Mouse (Mus musculus) MEL (cell line): ENCODE data around the gene Dars. TPM values are rescaled to one million over a fixed set of nuclear protein-coding genes. Genes with fewer than 3 reads are reported as not detected.
A peak's percentile ranks its signal among the peaks of the same experiment; 100 is the strongest.

ENCODE experiments used
- DNase-seq: peaks from one replicate; pipeline ENCODE4 v3.0.0; 2011; ENCODE audit warnings: low read depth, low spot score
- H3K27ac ChIP-seq: 2 replicates; pipeline ENCODE4 v1.5.1; 2012; ENCODE audit warnings: low read depth, mild to moderate bottlenecking, control low read depth, low read length, moderate library complexity; ENCODE audit not compliant: control insufficient read depth
- H3K27me3 ChIP-seq, 2 experiments: fragments of 150-350 bp in 1 of 2; sonication (generic) in 1 of 2; 2 replicates each; pipeline ENCODE4 v1.6.1; 2012; ENCODE audit warnings: low read length in 2 of 2, mild to moderate bottlenecking in 2 of 2, improper control_type of control experiment in 1 of 2, moderate library complexity in 1 of 2; ENCODE audit not compliant: insufficient read depth in 2 of 2, control insufficient read depth in 1 of 2
- H3K36me3 ChIP-seq, 2 experiments: 2 replicates each; pipeline ENCODE4 v1.6.1; 2012 to 2014; ENCODE audit warnings: low read length in 2 of 2, improper control_type of control experiment in 1 of 2, inconsistent platforms in 1 of 2, mild to moderate bottlenecking in 1 of 2; ENCODE audit not compliant: insufficient read depth in 2 of 2, control insufficient read depth in 1 of 2
- H3K4me1 ChIP-seq, 2 experiments: fragments of 150-350 bp in 1 of 2; sonication (generic) in 1 of 2; 2 replicates each; pipeline ENCODE4 v1.6.1; 2012; ENCODE audit warnings: low read length in 2 of 2, improper control_type of control experiment in 1 of 2, mild to moderate bottlenecking in 1 of 2; ENCODE audit not compliant: insufficient read depth in 2 of 2, control insufficient read depth in 1 of 2
- H3K4me3 ChIP-seq, 2 experiments: fragments of 150-350 bp in 1 of 2; sonication (generic) in 1 of 2; 2 replicates each; pipeline ENCODE4 v1.5.1; 2012; ENCODE audit warnings: low read depth in 2 of 2, low read length in 2 of 2, mild to moderate bottlenecking in 2 of 2, moderate library complexity in 2 of 2, control low read depth in 1 of 2, improper control_type of control experiment in 1 of 2; ENCODE audit not compliant: control insufficient read depth in 1 of 2, insufficient read depth in 1 of 2
- H3K79me2 ChIP-seq: 2 replicates; pipeline ENCODE4 v1.6.1; 2012; ENCODE audit warnings: mild to moderate bottlenecking, low read length, moderate library complexity; ENCODE audit not compliant: control insufficient read depth, poor library complexity, insufficient read depth
- H3K9ac ChIP-seq: 2 replicates; pipeline ENCODE4 v1.6.1; 2012; ENCODE audit warnings: low read depth, mild to moderate bottlenecking, control low read depth, low read length, moderate library complexity; ENCODE audit not compliant: control insufficient read depth, poor library complexity, severe bottlenecking
- H3K9me3 ChIP-seq: fragments of 150-350 bp; sonication (generic); replicated peaks from 2 replicates; pipeline ENCODE4 v1.6.1; 2012; ENCODE audit warnings: mild to moderate bottlenecking, low read length, improper control_type of control experiment, moderate library complexity; ENCODE audit not compliant: insufficient read depth
- CHD1 ChIP-seq: IDR thresholded peaks from 2 replicates; pipeline ENCODE4 v1.6.1; 2012; ENCODE audit warnings: low read depth, mild to moderate bottlenecking, inconsistent platforms, low read length, improper control_type of control experiment
- CHD2 ChIP-seq: IDR thresholded peaks from 2 replicates; pipeline ENCODE4 v1.6.1; 2011; ENCODE audit warnings: low read length, improper control_type of control experiment
- CTCF ChIP-seq, 3 experiments: IDR thresholded peaks in 2 of 3; conservative IDR thresholded peaks in 1 of 3; 2 replicates each; pipeline ENCODE4 v1.5.1; 2011 to 2012; ENCODE audit warnings: low read length in 3 of 3, low read depth in 2 of 3, mild to moderate bottlenecking in 2 of 3, improper control_type of control experiment in 1 of 3, inconsistent platforms in 1 of 3, mixed read lengths in 1 of 3, moderate library complexity in 1 of 3; ENCODE audit not compliant: control insufficient read depth in 1 of 3, insufficient read depth in 1 of 3, poor library complexity in 1 of 3, severe bottlenecking in 1 of 3
- EP300 ChIP-seq, 2 experiments: IDR thresholded peaks; 2 replicates each; pipeline ENCODE4 v1.6.1; 2011; ENCODE audit warnings: improper control_type of control experiment in 2 of 2, low read length in 2 of 2, low read depth in 1 of 2, mild to moderate bottlenecking in 1 of 2
- ETS1 ChIP-seq: IDR thresholded peaks from 2 replicates; pipeline ENCODE4 v1.6.1; 2012; ENCODE audit warnings: low read depth, mild to moderate bottlenecking, inconsistent platforms, low read length, improper control_type of control experiment, moderate library complexity
- GABPA ChIP-seq: IDR thresholded peaks from 2 replicates; pipeline ENCODE4 v1.6.1; 2012; ENCODE audit warnings: low read depth, mild to moderate bottlenecking, inconsistent platforms, low read length, improper control_type of control experiment, moderate library complexity
- HCFC1 ChIP-seq: IDR thresholded peaks from 2 replicates; pipeline ENCODE4 v1.6.1; 2012; ENCODE audit warnings: low read depth, mild to moderate bottlenecking, inconsistent platforms, low read length, improper control_type of control experiment, moderate library complexity
- JUND ChIP-seq: IDR thresholded peaks from 2 replicates; pipeline ENCODE4 v1.6.1; 2011; ENCODE audit warnings: low read depth, mild to moderate bottlenecking, improper control_type of control experiment, low read length
- KAT2A ChIP-seq: conservative IDR thresholded peaks from 2 replicates; pipeline ENCODE4 v1.6.1; 2012; ENCODE audit warnings: low read depth, low read length, improper control_type of control experiment, inconsistent platforms
- MAFK ChIP-seq: IDR thresholded peaks from 2 replicates; pipeline ENCODE4 v1.6.1; 2011; ENCODE audit warnings: low read depth, mild to moderate bottlenecking, low read length, improper control_type of control experiment, borderline replicate concordance
- MAX ChIP-seq: IDR thresholded peaks from 2 replicates; pipeline ENCODE4 v1.6.1; 2011; ENCODE audit warnings: low read length, improper control_type of control experiment
- MAZ ChIP-seq: IDR thresholded peaks from 2 replicates; pipeline ENCODE4 v1.6.1; 2012; ENCODE audit warnings: low read depth, mild to moderate bottlenecking, inconsistent platforms, low read length, improper control_type of control experiment
- MYC ChIP-seq: IDR thresholded peaks from 2 replicates; pipeline ENCODE4 v1.6.1; 2011; ENCODE audit warnings: low read depth, mild to moderate bottlenecking, low read length, improper control_type of control experiment, moderate library complexity
- NELFE ChIP-seq: IDR thresholded peaks from 2 replicates; pipeline ENCODE4 v1.6.1; 2011; ENCODE audit warnings: low read depth, low read length, improper control_type of control experiment
- NRF1 ChIP-seq: IDR thresholded peaks from 2 replicates; pipeline ENCODE4 v1.6.1; 2014; ENCODE audit warnings: low read depth, mild to moderate bottlenecking, inconsistent platforms, low read length, improper control_type of control experiment, moderate library complexity; ENCODE audit not compliant: poor library complexity, insufficient read depth, severe bottlenecking
- POLR2A ChIP-seq, 2 experiments: IDR thresholded peaks; 2 replicates each; pipeline ENCODE4 v1.6.1; 2011 to 2012; ENCODE audit warnings: low read length in 2 of 2, mild to moderate bottlenecking in 2 of 2, control low read depth in 1 of 2, improper control_type of control experiment in 1 of 2, low read depth in 1 of 2, moderate library complexity in 1 of 2; ENCODE audit not compliant: control insufficient read depth in 1 of 2, insufficient read depth in 1 of 2, poor library complexity in 1 of 2
- POLR2AphosphoS2 ChIP-seq: IDR thresholded peaks from 2 replicates; pipeline ENCODE4 v1.6.1; 2011; ENCODE audit warnings: low read length, improper control_type of control experiment
- RAD21 ChIP-seq: IDR thresholded peaks from 2 replicates; pipeline ENCODE4 v1.6.1; 2011; ENCODE audit warnings: mild to moderate bottlenecking, low read depth, low read length, improper control_type of control experiment
- RCOR1 ChIP-seq: IDR thresholded peaks from 2 replicates; pipeline ENCODE4 v1.6.1; 2012; ENCODE audit warnings: low read depth, mild to moderate bottlenecking, inconsistent platforms, low read length, improper control_type of control experiment
- SIN3A ChIP-seq: IDR thresholded peaks from 2 replicates; pipeline ENCODE4 v1.6.1; 2012; ENCODE audit warnings: low read length, improper control_type of control experiment, inconsistent platforms
- TBP ChIP-seq: IDR thresholded peaks from 2 replicates; pipeline ENCODE4 v1.8.0; 2011; ENCODE audit warnings: low read depth, low read length, improper control_type of control experiment
- TCF12 ChIP-seq: IDR thresholded peaks from 2 replicates; pipeline ENCODE4 v1.6.1; 2014; ENCODE audit warnings: low read depth, mild to moderate bottlenecking, inconsistent platforms, low read length, improper control_type of control experiment, moderate library complexity
- USF1 ChIP-seq: IDR thresholded peaks from 2 replicates; pipeline ENCODE4 v1.6.1; 2014; ENCODE audit warnings: low read depth, mild to moderate bottlenecking, inconsistent platforms, low read length, improper control_type of control experiment, moderate library complexity
- USF2 ChIP-seq, 2 experiments: IDR thresholded peaks; 2 replicates each; pipeline ENCODE4 v1.6.1; 2011 to 2012; ENCODE audit warnings: improper control_type of control experiment in 2 of 2, low read length in 2 of 2, borderline replicate concordance in 1 of 2, inconsistent platforms in 1 of 2, low read depth in 1 of 2, mild to moderate bottlenecking in 1 of 2; ENCODE audit not compliant: insufficient read depth in 1 of 2
- ZC3H11A ChIP-seq: IDR thresholded peaks from 2 replicates; pipeline ENCODE4 v1.6.1; 2012; ENCODE audit warnings: low read depth, mild to moderate bottlenecking, inconsistent platforms, low read length, improper control_type of control experiment
- ZMIZ1 ChIP-seq: IDR thresholded peaks from 2 replicates; pipeline ENCODE4 v1.6.1; 2012; ENCODE audit warnings: low read depth, mild to moderate bottlenecking, inconsistent platforms, low read length, improper control_type of control experiment, moderate library complexity
- ZNF384 ChIP-seq: IDR thresholded peaks from 2 replicates; pipeline ENCODE4 v1.6.1; 2012; ENCODE audit warnings: low read depth, mild to moderate bottlenecking, inconsistent platforms, low read length, improper control_type of control experiment
- polyA plus RNA-seq, 2 experiments: library from polyadenylated mRNA; stranded (reverse) in 1 of 2; unstranded in 1 of 2; fragments of >175 nt in 1 of 2; fragments of >200 nt in 1 of 2; gene quantifications; 2 replicates each; pipeline versions ENCODE4 v1.2.1 to v1.2.4; 2012; ENCODE audit warnings: low replicate concordance in 2 of 2, low read depth in 1 of 2; ENCODE audit not compliant: insufficient read length in 2 of 2, insufficient read depth in 1 of 2, missing spikeins in 1 of 2
- total RNA-seq: library from RNA; depleted of rRNA; stranded (reverse); fragments of 300-350 nt; gene quantifications from 2 replicates; pipeline ENCODE4 v1.2.3, GENCODE M21; 2012

Dars gene
- total and polyA plus RNA-seq, 3 experiments: 95.2 to 104 TPM; not detected in 1

DNA sequence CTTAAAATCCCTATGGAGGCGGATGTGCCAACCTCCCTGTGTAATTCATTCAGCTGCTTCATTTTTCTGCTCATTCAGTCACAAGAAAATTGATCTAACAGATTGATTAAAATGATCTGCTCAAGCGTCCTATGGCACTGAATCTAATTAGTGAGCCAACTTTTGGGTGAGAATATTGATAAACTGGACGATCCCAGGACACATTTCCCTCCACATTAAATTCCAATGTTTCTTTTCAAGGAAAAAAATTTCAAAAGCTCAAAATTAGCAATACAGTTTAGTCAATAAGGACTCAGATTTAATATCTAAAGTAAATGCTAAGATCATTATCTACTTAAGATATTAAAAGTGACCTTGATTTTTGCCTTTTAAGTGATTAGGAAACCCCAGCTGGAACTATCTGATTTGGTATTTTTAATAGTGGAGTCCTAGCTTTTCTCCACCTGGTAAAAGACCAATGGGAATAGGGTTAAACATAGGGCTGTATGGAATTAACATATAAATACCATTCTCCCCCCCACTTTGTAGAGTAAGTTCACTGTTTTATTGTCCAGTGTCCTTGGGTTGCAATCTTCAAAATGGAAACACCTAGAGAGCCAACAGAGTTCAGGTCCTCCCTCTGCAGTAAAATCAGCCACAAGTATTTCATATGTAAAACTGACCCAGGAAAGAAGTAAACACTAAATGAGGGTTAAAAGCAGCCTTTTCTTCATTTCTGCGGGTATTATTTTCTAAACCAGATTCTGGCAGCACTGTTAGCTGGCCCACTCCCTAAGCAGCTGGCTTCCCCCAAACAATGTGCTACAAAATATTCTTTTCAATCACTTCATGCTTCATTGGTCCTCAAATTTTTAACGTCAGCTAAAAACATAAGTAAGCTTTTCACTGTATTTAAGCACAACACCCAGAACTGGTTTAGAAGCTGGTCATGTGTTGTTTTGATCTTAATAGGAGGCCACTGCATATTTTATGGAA lies 16.9 kb downstream of the Dars start:
- TF ChIP-seq GABPA (no peak), EP300 (IDR thresholded peaks at IDR 0.05; ENCODE audit: low read depth in 1 of 2, low read length in 2 of 2) (no peak), USF1 (no peak), JUND (no peak), ZMIZ1 (no peak), POLR2AphosphoS2 (no peak), TBP (no peak), TCF12 (no peak), ZC3H11A (no peak), POLR2A (IDR thresholded peaks at IDR 0.05; ENCODE audit: control insufficient read depth in 1 of 2, insufficient read depth in 1 of 2, low read depth in 1 of 2, low read length in 2 of 2, poor library complexity in 1 of 2) (no peak), CTCF (IDR thresholded peaks at IDR 0.05 in 2 of 3, conservative IDR thresholded peaks at IDR 0.05 in 1 of 3; ENCODE audit: control insufficient read depth in 1 of 3, insufficient read depth in 1 of 3, low read depth in 2 of 3, low read length in 3 of 3, poor library complexity in 1 of 3, severe bottlenecking in 1 of 3) (no peak), MAX (no peak), MAFK (no peak), NRF1 (no peak), RCOR1 (no peak), MYC (no peak), NELFE (no peak)
- Histone ChIP-seq H3K27me3 (no peaks in the 10 kb centered on the region), H3K9ac (no peak overlapping the region), H3K36me3 (peaks cover 18 to 44% of the 10 kb centered on the region in 2 experiments), H3K4me1 (peaks cover 0 to 3% of the 10 kb centered on the region in 2 experiments; a peak in 1 of 4 replicates), H3K4me3 (no peak overlapping the region), H3K27ac (no peak overlapping the region), H3K9me3 (no peaks in the 10 kb centered on the region), H3K79me2 (no peaks in the 10 kb centered on the region)
- DNase-seq: no peak

DNA sequence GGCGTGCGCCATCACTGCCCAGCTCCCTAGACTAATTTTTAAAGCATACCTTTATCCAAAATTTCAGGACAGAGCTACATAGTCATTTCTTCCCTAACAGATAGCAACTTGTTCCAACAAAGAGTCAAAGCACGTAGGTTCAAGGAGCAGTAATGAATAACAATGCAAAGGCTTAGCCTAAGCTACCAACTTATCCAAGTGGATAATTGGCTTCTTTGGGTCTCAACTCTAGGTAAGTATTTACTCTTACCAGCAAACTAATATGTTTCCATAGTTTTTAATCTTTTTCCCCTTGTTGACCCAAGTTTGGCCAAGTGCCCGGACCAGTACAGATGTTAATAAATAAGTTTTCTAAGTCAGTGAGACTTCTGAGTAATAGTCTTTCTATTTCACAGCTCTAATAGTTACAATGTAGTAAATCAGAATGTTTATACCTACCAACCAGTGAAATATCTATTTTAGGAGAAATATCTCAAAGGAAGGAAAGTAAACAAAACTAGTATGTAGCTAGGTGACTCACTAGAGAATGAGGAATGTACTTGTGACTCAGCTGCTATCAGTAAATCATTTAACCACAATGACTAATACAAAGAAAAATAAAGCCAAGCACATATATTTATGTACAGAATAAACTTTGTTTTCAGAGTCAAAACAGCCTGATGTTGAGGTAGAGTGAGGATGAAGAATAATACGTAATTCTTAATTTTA lies 18.3 kb downstream of the Dars start:
- H3K4me3 ChIP-seq: no peak overlapping the region
- TF ChIP-seq SIN3A (peak; percentile 52), MAZ (no peak), ZC3H11A (no peak), MYC (no peak), CHD1 (no peak), USF1 (no peak), CHD2 (no peak), KAT2A (no peak), ETS1 (peak; percentile 87), JUND (peak; percentile 86; the same call in 1 of the 2 replicates), EP300 (IDR thresholded peaks at IDR 0.05; ENCODE audit: low read depth in 1 of 2, low read length in 2 of 2) (peak; percentile 58 to 90), RCOR1 (peak; percentile 71), TBP (no peak), MAFK (no peak), RAD21 (no peak), CTCF (IDR thresholded peaks at IDR 0.05 in 2 of 3, conservative IDR thresholded peaks at IDR 0.05 in 1 of 3; ENCODE audit: control insufficient read depth in 1 of 3, insufficient read depth in 1 of 3, low read depth in 2 of 3, low read length in 3 of 3, poor library complexity in 1 of 3, severe bottlenecking in 1 of 3) (no peak), GABPA (no peak), HCFC1 (no peak), USF2 (IDR thresholded peaks at IDR 0.05; ENCODE audit: borderline replicate concordance in 1 of 2, insufficient read depth in 1 of 2, low read depth in 1 of 2, low read length in 2 of 2) (no peak), NELFE (no peak), ZNF384 (no peak)

More for the DNA sequence above, 18.3 kb downstream of the Dars start:
- no peaks in the 10 kb centered on the region for H3K79me2 ChIP-seq
- no peaks in the 10 kb centered on the region for H3K9me3 ChIP-seq
- H3K27me3 ChIP-seq: no peaks in the 10 kb centered on the region
- H3K27ac ChIP-seq: no peak overlapping the region
- H3K4me1 ChIP-seq: peaks cover 0 to 3% of the 10 kb centered on the region in 2 experiments; a peak in 1 of 4 replicates
- peak; percentile 66 for DNase-seq
- peaks cover 18 to 37% of the 10 kb centered on the region in 2 experiments for H3K36me3 ChIP-seq
- H3K9ac ChIP-seq: no peak overlapping the region
